Mouse (Mus musculus) spleen, adult 2 months (tissue): ENCODE results near the gene Crb1.

Source experiments
- CTCF ChIP-seq: fragments of 200-500 bp; IDR thresholded peaks from 2 replicates; pipeline ENCODE4 v1.5.1; 2011; ENCODE audit warnings: mild to moderate bottlenecking, inconsistent platforms; ENCODE audit not compliant: insufficient read depth, insufficient read length, insufficient replicate concordance; ENCODE audit errors: extremely low read depth
- POLR2A ChIP-seq: fragments of 200-500 bp; IDR thresholded peaks from 2 replicates; pipeline ENCODE4 v1.6.1; 2011; ENCODE audit warnings: low read depth, low read length, inconsistent platforms

DNA sequence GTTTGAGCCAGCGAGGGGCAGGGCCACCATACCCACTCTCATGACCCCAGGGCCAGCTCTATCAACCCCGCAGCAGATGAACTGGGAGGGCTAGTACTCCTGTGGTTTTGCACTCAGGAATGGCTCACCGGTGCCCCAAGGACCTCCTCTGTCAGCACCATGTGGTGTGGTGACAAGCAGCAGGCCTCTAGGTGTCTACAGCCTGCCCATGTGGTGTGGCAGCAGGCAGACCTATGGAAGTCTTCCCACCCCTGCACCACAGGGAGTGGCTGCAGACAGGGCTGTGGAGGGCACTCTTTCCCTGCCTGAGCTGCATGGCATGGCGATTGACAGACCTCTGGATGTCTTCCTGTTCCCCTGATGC, 2.7 kb upstream of the Crb1 start:
- TF ChIP-seq CTCF (no peak), POLR2A (no peak)
